Mouse (Mus musculus) midbrain, embryonic 12.5 days (tissue): ENCODE measurements around the gene Psap. TPM values are rescaled to one million over a fixed set of nuclear protein-coding genes. Genes with fewer than 3 reads are reported as not detected.

ENCODE experiments used
- ATAC-seq: fragments of 200-750 bp; cut with Nextera tagmentation; 2 replicates; pipeline ENCODE4 v1.8.0; 2017; ENCODE audit warnings: low read depth, moderate TSS enrichment, moderate library complexity; ENCODE audit not compliant: low FRiP score
- H3K27ac ChIP-seq: fragments of 300-500 bp; sonication (generic); replicated peaks from 2 replicates; pipeline ENCODE4 v1.5.1; 2016; ENCODE audit warnings: mild to moderate bottlenecking
- H3K27me3 ChIP-seq: fragments of 300-500 bp; sonication (generic); 2 replicates; pipeline ENCODE4 v1.6.1; 2016; ENCODE audit warnings: mild to moderate bottlenecking
- H3K36me3 ChIP-seq: fragments of 300-500 bp; sonication (generic); 2 replicates; pipeline ENCODE4 v1.6.1; 2016
- H3K4me1 ChIP-seq: fragments of 300-500 bp; sonication (generic); 2 replicates; pipeline ENCODE4 v1.6.1; 2016
- H3K4me2 ChIP-seq: fragments of 300-500 bp; sonication (generic); replicated peaks from 2 replicates; pipeline ENCODE4 v1.6.1; 2016; ENCODE audit warnings: mild to moderate bottlenecking, moderate library complexity
- H3K4me3 ChIP-seq: fragments of 300-500 bp; sonication (generic); 2 replicates; pipeline ENCODE4 v1.5.1; 2016; ENCODE audit warnings: mild to moderate bottlenecking
- H3K9ac ChIP-seq: fragments of 300-500 bp; sonication (generic); replicated peaks from 2 replicates; pipeline ENCODE4 v1.6.1; 2016; ENCODE audit warnings: mild to moderate bottlenecking, moderate library complexity
- H3K9me3 ChIP-seq: fragments of 300-500 bp; sonication (generic); 2 replicates; pipeline ENCODE4 v1.6.1; 2016; ENCODE audit warnings: mild to moderate bottlenecking
- WGBS: fragments of 180-500 bp; shearing (Covaris S2); methylation state at CpG from one replicate; pipeline ENCODE4 v1.1.7; 2016; 5-methylcytosine and 5-hydroxymethylcytosine counted together
- polyA plus RNA-seq: library from polyadenylated mRNA; unstranded; fragments of >200 nt; fragmentation: Nextera tagmentation; extraction: Ambion mirVana; gene quantifications from 2 replicates; pipeline ENCODE4 v1.2.1, GENCODE M21; 2016

Gene Psap
- polyA plus RNA-seq, 1 experiment from 2014 or later: 96.5 TPM

DNA sequence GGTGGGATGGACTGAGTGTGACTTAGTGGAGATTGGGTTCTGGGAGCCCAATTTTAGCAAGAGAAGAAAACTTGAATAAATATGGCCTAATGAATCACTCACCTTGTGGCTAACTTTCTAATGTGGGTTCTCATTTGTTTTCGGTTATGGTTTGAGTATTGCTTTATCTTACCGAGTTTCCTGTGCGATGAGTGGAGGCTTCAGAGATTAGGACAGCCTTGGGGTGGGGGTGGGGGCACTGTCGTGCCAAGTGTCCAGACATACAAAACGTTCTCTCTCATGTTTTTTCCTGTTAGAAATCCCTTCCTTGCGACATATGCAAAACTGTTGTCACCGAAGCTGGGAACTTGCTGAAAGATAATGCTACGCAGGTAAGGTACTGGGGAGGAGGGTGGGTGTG is 14.8 kb downstream of the Psap start:
- H3K9ac ChIP-seq: no peak overlapping the region
- H3K4me1 ChIP-seq: peaks cover 27% of the 10 kb centered on the region
- H3K27ac ChIP-seq: no peak overlapping the region
- no peaks in the 10 kb centered on the region for H3K9me3 ChIP-seq
- 94% methylated on average over 8 of the region's 8 CpGs for WGBS
- peaks cover 47% of the 10 kb centered on the region for H3K36me3 ChIP-seq
- no peaks in the 10 kb centered on the region for H3K27me3 ChIP-seq
- no peak overlapping the region for H3K4me3 ChIP-seq
- no peak overlapping the region for H3K4me2 ChIP-seq
- ATAC-seq: no peak

DNA sequence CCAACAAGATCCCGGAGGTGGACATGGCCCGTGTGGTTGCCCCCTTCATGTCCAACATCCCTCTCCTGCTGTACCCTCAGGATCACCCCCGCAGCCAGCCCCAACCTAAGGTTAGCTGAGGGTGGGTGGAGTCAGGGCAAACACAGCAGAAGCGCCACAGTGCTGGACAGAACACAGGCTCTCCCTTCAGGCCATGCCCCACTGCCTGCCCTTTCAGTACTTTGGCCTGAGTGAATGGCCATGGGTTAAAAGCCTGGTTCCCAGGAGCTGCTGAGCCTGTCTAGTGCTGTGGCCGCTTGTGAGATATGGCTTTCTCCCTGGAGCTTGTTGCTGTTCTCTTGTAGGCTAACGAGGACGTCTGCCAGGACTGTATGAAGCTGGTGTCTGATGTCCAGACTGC is 17.2 kb downstream of the Psap start:
- H3K4me3 ChIP-seq: no peak overlapping the region
- peaks cover 13% of the 10 kb centered on the region for H3K4me1 ChIP-seq
- no peaks in the 10 kb centered on the region for H3K27me3 ChIP-seq
- H3K36me3 ChIP-seq: peaks cover 68% of the 10 kb centered on the region
- WGBS: 84% methylated on average over 7 of the region's 7 CpGs
- no peak overlapping the region for H3K27ac ChIP-seq
- H3K9me3 ChIP-seq: no peaks in the 10 kb centered on the region
- H3K9ac ChIP-seq: no peak overlapping the region
- no peak for ATAC-seq
- H3K4me2 ChIP-seq: no peak overlapping the region

DNA sequence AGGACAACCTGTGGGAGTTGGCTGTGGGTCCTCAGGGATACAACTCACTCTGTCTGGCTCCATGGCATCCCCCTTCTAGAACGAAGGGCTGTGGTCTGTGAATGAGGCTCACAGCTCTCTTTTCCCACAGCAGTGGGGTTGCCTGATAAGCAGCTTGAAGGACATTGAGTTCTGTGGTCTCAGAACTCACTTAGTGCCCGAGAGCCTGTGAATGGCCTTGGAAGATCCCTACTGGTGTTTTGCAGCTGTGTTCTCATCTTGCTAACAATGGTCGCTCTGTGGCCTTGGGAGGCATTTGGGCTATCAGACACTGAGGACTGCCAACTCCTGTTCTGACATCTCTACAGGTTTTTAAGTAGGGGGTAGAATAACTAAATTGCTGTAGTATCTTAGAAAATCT is 17.9 kb downstream of the Psap start:
- ATAC-seq: no peak
- Histone ChIP-seq H3K27me3 (no peaks in the 10 kb centered on the region), H3K36me3 (peaks cover 76% of the 10 kb centered on the region), H3K4me3 (no peak overlapping the region), H3K4me2 (no peak overlapping the region), H3K4me1 (peaks cover 6% of the 10 kb centered on the region), H3K9me3 (no peaks in the 10 kb centered on the region), H3K27ac (no peak overlapping the region), H3K9ac (no peak overlapping the region)
- WGBS: 95% methylated on average over 3 of the region's 3 CpGs

DNA sequence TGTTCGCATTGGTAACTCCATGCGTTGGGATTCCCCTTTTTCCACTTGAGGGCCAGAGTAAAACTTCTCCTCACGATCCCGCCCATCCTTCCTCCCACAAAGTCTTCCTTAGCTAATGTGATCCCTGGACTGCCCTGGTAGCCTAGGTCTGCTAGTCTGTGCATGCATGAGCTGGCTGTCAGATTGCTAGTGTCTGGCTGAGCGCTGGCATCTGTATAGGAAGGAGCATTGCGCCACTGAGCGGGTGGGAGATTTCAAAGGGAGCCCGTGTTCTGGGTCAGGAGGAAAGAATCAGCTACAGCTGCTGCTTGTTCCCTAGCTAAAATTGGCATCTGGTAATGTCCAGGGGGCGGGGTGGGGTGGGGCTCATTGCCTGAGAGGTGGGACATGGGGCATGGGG is 18.6 kb downstream of the Psap start:
- no peak overlapping the region for H3K4me2 ChIP-seq
- 87% methylated on average over 9 of the region's 9 CpGs for WGBS

DNA sequence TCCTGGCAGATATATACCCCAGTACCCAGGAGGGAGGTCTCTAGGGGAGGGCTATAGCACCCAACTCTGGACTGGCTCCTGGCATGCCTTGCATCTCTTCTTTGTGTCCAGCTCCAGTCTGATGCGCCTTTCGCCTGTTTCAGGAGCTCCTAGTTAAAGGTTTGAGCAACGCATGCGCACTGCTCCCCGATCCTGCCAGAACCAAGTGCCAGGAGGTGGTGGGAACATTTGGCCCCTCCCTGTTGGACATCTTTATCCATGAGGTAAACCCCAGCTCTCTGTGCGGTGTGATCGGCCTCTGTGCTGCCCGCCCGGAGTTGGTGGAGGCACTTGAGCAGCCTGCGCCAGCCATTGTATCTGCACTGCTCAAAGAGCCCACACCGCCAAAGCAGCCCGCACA is 22.2 kb downstream of the Psap start:
- 95% methylated on average over 12 of the region's 12 CpGs for WGBS
- Histone ChIP-seq H3K4me1 (no peaks in the 10 kb centered on the region), H3K36me3 (peaks cover 79% of the 10 kb centered on the region)

More for the DNA sequence above, 18.6 kb downstream of the Psap start:
- no peak overlapping the region for H3K27ac ChIP-seq
- H3K4me3 ChIP-seq: no peak overlapping the region
- H3K36me3 ChIP-seq: peaks cover 82% of the 10 kb centered on the region
- ATAC-seq: no peak
- no peaks in the 10 kb centered on the region for H3K9me3 ChIP-seq
- no peak overlapping the region for H3K9ac ChIP-seq
- no peaks in the 10 kb centered on the region for H3K27me3 ChIP-seq
- peaks cover under 1% of the 10 kb centered on the region; the same call in 1 of the 2 replicates for H3K4me1 ChIP-seq

DNA sequence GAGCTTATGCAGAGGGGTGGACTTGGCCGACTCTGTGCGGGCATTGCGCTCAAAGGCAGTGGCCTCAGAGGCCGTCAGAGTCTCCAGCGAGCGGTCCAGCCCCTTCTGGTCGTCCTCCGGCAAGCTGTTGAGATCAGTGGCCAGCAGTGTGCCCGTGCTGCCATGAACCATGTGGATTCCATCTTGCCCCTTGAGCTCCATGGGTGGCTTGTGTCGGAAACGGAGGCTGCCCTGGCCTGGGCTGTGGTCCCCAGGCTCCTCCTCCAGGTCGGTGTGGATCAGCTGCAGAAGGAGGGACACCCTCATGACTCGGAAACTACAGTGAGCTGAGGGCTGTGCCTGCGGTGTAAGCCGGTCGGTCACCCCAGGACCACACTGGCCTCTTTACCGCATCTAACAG is 26.0 kb downstream of the Psap start:
- H3K36me3 ChIP-seq: peaks cover 52% of the 10 kb centered on the region
- H3K9me3 ChIP-seq: no peaks in the 10 kb centered on the region
- no peak overlapping the region for H3K4me2 ChIP-seq
- H3K27ac ChIP-seq: no peak overlapping the region
- no peaks in the 10 kb centered on the region for H3K27me3 ChIP-seq
- H3K9ac ChIP-seq: no peak overlapping the region
- 87% methylated on average over 17 of the region's 17 CpGs for WGBS
- H3K4me3 ChIP-seq: no peak overlapping the region
- no peak for ATAC-seq
- no peaks in the 10 kb centered on the region; the same call in 1 of the 2 replicates for H3K4me1 ChIP-seq

More for the DNA sequence above, 22.2 kb downstream of the Psap start:
- no peak for ATAC-seq
- Histone ChIP-seq H3K27me3 (no peaks in the 10 kb centered on the region), H3K9ac (no peak overlapping the region), H3K9me3 (no peaks in the 10 kb centered on the region), H3K4me2 (no peak overlapping the region), H3K4me3 (no peak overlapping the region), H3K27ac (no peak overlapping the region)

DNA sequence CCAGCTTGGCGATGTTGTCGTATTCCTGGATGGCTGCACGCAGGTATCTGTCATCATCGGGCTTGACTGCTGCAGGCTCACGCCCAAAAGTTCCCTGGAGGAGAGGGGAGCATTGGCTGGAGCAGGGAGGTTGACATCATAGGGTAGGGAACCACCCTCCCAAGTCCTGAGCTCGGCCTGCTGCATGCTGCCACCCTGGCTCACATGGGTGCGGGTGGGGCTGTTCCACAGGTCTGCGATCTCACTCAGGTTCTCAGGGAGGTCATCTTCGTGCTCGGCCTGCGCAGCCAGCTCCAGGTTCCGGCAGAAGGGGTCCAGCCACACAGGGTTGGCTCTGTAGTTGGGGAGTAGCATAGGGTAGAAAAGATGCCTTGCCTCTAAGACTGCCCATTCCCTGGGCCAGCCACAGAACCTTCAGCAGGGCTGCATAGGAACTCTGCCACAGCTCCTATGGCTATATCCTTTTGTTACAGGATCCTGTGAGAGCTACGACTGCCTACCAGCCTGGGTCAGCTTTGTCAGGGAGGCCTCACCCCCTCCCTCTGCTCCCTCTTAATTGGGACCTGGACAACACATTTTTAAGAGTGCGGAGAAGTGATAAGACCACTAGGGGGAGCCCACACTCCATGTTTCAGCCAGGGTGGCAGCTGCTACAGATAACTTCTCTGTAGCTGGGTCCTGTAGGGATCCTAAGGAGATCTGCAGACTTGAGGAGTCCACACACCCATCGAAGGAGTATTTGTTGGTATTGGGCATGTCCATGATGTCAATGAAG is 27.6 kb downstream of the Psap start:
- H3K4me3 ChIP-seq: no peak overlapping the region
- peaks cover 36% of the 10 kb centered on the region for H3K36me3 ChIP-seq
- H3K27ac ChIP-seq: no peak overlapping the region
- H3K9ac ChIP-seq: no peak overlapping the region
- ATAC-seq: peak; percentile 68
- WGBS: 65% methylated on average over 15 of the region's 15 CpGs
- H3K4me2 ChIP-seq: no peak overlapping the region
- no peaks in the 10 kb centered on the region for H3K27me3 ChIP-seq
- no peaks in the 10 kb centered on the region; the same call in 1 of the 2 replicates for H3K4me1 ChIP-seq
- no peaks in the 10 kb centered on the region for H3K9me3 ChIP-seq

DNA sequence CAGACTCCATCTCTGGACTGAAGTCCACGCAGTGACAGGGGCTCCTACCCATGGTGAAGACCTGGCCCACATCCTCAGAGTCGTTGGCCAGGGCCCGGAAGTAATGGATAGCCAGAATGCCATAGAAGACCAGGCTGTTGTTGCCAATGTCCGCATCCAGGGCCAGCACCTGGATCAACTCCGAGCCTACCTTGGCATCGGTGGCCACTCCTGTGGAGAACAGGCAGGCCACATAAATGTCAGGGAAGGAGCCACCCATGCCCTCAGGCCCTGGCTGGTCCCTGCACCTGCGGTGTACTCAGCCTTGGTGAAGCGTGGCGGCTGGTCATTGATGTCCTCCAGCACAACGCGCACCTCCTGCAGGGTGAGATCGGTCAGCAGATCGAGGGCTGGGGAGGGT is 33.2 kb downstream of the Psap start:
- 92% methylated on average over 13 of the region's 13 CpGs for WGBS

DNA sequence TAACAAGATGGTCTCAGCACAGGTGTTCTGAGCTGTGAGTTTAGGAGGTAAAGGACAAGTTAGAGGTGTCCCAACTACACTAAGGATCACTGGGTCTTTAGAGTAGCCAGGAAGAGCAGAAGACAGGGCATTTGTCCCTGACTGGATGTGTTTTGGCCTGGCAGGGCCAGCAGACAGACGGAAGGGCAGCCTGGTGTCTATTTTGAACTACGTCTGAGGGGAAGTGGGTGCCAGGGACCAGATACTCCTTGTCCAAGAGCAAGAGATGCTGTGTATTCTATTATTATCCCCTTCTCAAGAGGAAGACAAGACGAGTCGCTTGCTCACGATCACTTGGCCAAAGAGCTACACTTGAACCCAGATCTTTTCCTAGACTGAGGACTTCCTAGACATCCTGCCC is 36.2 kb downstream of the Psap start:
- H3K4me1 ChIP-seq: no peaks in the 10 kb centered on the region
- H3K27me3 ChIP-seq: no peaks in the 10 kb centered on the region
- no peaks in the 10 kb centered on the region for H3K9me3 ChIP-seq
- no peak for ATAC-seq
- H3K27ac ChIP-seq: no peak overlapping the region
- no peak overlapping the region for H3K4me3 ChIP-seq
- no peak overlapping the region for H3K9ac ChIP-seq
- 94% methylated on average over 5 of the region's 5 CpGs for WGBS
- no peak overlapping the region for H3K4me2 ChIP-seq
- H3K36me3 ChIP-seq: no peaks in the 10 kb centered on the region

More for the DNA sequence above, 33.2 kb downstream of the Psap start:
- ATAC-seq: no peak
- Histone ChIP-seq H3K9ac (no peak overlapping the region), H3K4me2 (no peak overlapping the region), H3K27ac (no peak overlapping the region), H3K4me1 (no peaks in the 10 kb centered on the region), H3K4me3 (no peak overlapping the region), H3K36me3 (no peaks in the 10 kb centered on the region), H3K9me3 (no peaks in the 10 kb centered on the region), H3K27me3 (no peaks in the 10 kb centered on the region)

DNA sequence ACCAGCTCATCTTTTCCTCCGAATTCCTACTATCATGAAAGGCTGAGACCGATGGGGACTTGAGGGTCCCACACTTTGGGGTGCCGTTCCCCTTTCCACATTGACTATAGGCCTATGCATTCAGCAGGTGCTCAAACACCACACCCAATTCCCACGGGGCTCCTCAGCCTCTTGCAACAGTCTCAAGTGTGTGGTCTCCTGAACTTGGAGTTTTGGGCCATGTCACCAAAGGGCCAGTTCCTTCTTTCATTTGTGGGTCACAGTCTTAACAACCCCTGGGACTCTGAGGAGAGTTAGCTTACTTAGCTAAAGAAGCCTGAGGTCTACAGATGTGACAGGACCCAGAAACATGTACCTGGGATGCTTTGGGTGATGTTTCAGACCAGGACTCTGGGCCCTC is 38.7 kb downstream of the Psap start:
- H3K9ac ChIP-seq: no peak overlapping the region
- H3K4me1 ChIP-seq: no peaks in the 10 kb centered on the region
- H3K27ac ChIP-seq: no peak overlapping the region
- H3K36me3 ChIP-seq: no peaks in the 10 kb centered on the region
- H3K27me3 ChIP-seq: no peaks in the 10 kb centered on the region
- WGBS: 93% methylated on average over 4 of the region's 4 CpGs
- no peak overlapping the region for H3K4me3 ChIP-seq
- H3K9me3 ChIP-seq: no peaks in the 10 kb centered on the region
- ATAC-seq: no peak
- no peak overlapping the region for H3K4me2 ChIP-seq

DNA sequence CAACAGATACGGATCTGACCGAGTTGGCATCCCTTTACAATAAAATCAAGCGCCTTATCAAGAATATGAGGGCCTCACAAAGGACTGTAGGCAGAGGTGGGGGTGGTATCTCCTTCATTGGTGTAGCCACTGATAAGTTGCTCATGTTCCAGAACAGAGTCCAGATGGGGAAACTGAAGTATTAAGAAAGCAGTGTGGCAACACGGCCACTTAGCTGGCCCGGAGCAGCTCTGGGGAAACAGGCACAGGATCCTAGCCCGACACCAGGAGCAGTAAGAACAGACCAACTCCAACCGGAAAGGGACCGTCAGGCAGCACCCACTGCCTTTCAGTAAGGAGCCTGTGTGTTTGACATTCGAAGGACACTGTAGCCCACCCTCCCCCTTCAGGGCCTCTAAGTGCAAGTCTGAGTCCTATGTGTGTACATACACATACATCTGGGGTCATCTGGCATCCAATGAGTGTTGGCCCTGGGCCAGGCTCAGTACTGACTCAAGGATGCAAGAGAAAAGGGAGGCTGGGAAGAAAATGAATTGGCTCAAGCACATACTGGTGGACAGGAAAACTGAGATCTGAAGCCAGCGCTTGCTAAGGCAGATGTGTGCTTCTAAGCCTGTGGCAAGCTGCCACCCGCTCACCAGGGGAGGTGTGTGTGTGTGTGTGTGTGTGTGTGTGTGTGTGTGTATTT is 51.7 kb downstream of the Psap start:
- Histone ChIP-seq H3K4me2 (no peak overlapping the region), H3K9ac (no peak overlapping the region), H3K4me1 (no peaks in the 10 kb centered on the region), H3K4me3 (no peak overlapping the region), H3K9me3 (no peaks in the 10 kb centered on the region), H3K36me3 (no peaks in the 10 kb centered on the region), H3K27me3 (no peaks in the 10 kb centered on the region), H3K27ac (no peak overlapping the region)
- 87% methylated on average over 10 of the region's 11 CpGs for WGBS
- ATAC-seq: no peak

DNA sequence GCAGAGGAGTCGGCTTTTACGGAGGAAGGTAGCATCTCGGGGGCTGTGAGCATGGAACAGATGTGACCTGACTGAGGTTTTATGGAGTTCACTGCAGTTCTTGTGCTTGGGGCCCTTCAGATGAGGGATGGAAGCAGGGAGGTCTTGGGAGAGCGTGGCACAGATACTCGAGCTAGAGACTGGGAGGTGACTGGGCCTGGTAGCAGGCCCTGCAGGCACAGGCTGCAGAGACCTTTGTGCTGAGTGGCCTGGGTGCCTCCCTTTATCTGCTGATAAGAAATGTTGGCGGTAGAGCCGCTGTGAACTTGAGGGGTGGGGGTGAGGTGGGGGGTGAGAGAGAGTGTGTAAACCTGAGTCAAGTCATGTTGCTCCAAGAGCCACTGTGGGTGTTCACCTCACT is 57.2 kb downstream of the Psap start:
- ATAC-seq: no peak
- Histone ChIP-seq H3K4me3 (no peak overlapping the region), H3K9me3 (no peaks in the 10 kb centered on the region), H3K9ac (no peak overlapping the region), H3K4me1 (no peaks in the 10 kb centered on the region), H3K27ac (no peak overlapping the region), H3K36me3 (no peaks in the 10 kb centered on the region), H3K27me3 (no peaks in the 10 kb centered on the region), H3K4me2 (no peak overlapping the region)
- WGBS: 84% methylated on average over 7 of the region's 7 CpGs
